Mouse (Mus musculus) forebrain, embryonic 14.5 days (tissue): ENCODE data around the gene Fahd1. TPM values are rescaled to one million over a fixed set of nuclear protein-coding genes. Genes with fewer than 3 reads are reported as not detected.

Experiments used
- ATAC-seq: fragments of 200-750 bp; cut with Nextera tagmentation; 2 replicates; pipeline ENCODE4 v1.8.0; 2017; ENCODE audit warnings: mild to moderate bottlenecking, moderate library complexity
- DNase-seq: peaks from one replicate; pipeline ENCODE4 v3.0.0-alpha.2; 2015; ENCODE audit warnings: low spot score
- H3K27ac ChIP-seq: fragments of 300-500 bp; sonication (generic); 2 replicates; pipeline ENCODE4 v1.5.1; 2014; ENCODE audit warnings: low read depth, mild to moderate bottlenecking, control low read depth, low read length, moderate library complexity
- H3K27me3 ChIP-seq: fragments of 300-500 bp; sonication (generic); replicated peaks from 2 replicates; pipeline ENCODE4 v1.6.1; 2014; ENCODE audit warnings: low read length, control low read depth, mixed read lengths; ENCODE audit not compliant: control insufficient read depth, insufficient read depth
- H3K36me3 ChIP-seq: fragments of 300-500 bp; sonication (generic); 2 replicates; pipeline ENCODE4 v1.6.1; 2014; ENCODE audit warnings: low read length, control low read depth; ENCODE audit not compliant: control insufficient read depth, insufficient read depth
- H3K4me1 ChIP-seq: fragments of 300-500 bp; sonication (generic); 2 replicates; pipeline ENCODE4 v1.6.1; 2014; ENCODE audit warnings: antibody characterized with exemption, low read length, control low read depth; ENCODE audit not compliant: control insufficient read depth, insufficient read depth
- H3K4me2 ChIP-seq: fragments of 300-500 bp; sonication (generic); 2 replicates; pipeline ENCODE4 v1.6.1; 2014; ENCODE audit warnings: mild to moderate bottlenecking, control low read depth, low read length
- H3K4me3 ChIP-seq: fragments of 300-500 bp; sonication (generic); 2 replicates; pipeline ENCODE4 v1.5.1; 2014; ENCODE audit warnings: low read depth, low read length, control low read depth
- H3K9ac ChIP-seq: fragments of 300-500 bp; sonication (generic); 2 replicates; pipeline ENCODE4 v1.6.1; 2014; ENCODE audit warnings: mild to moderate bottlenecking, low read length, control low read depth, moderate library complexity
- H3K9me3 ChIP-seq: fragments of 300-500 bp; sonication (generic); replicated peaks from 2 replicates; pipeline ENCODE4 v1.6.1; 2016; ENCODE audit warnings: low read length, control low read depth, mixed read lengths; ENCODE audit not compliant: control insufficient read depth
- WGBS: fragments of 180-500 bp; shearing (Covaris S2); extraction: QIAGEN DNeasy Blood & Tissue Kit; methylation state at CpG from one replicate; pipeline ENCODE4 v1.1.7; 2014; 5-methylcytosine and 5-hydroxymethylcytosine counted together
- polyA plus RNA-seq: library from polyadenylated mRNA; unstranded; fragments of >200 nt; fragmentation: Nextera tagmentation; extraction: Ambion mirVana; gene quantifications from 2 replicates; pipeline ENCODE4 v1.2.1, GENCODE M21; 2014

Fahd1 gene
- polyA plus RNA-seq, 1 experiment from 2014 or later: 19.2 TPM

- H3K9me3 ChIP-seq: no peaks in the 10 kb centered on the region
- no peak overlapping the region for H3K9ac ChIP-seq
- no peak overlapping the region for H3K4me2 ChIP-seq
- H3K27ac ChIP-seq: no peak overlapping the region
- no peak overlapping the region for H3K4me3 ChIP-seq
- no peaks in the 10 kb centered on the region for H3K27me3 ChIP-seq
- ATAC-seq (no peak), DNase-seq (no peak)
- 72% methylated on average over 5 of the region's 5 CpGs for WGBS
- no peaks in the 10 kb centered on the region for H3K36me3 ChIP-seq
- no peaks in the 10 kb centered on the region for H3K4me1 ChIP-seq
These were observed 9.8 kb downstream of the Fahd1 start for GRCm38 (mm10) chr17:24840341-24840740.

GRCm38 (mm10) chr17:24839842-24840241 lies 10.3 kb downstream of the Fahd1 start, which contains the start of gene Hagh:
Gene Hagh, plus strand, starts transcription at chr17:24840143.
- Histone ChIP-seq H3K27ac (no peak within 1 kb of the TSS), H3K9me3 (no peaks in the 10 kb centered on the region), H3K4me2 (no peak within 1 kb of the TSS), H3K36me3 (no peaks in the 10 kb centered on the region), H3K4me1 (no peaks in the 10 kb centered on the region), H3K9ac (no peak within 1 kb of the TSS), H3K27me3 (no peaks in the 10 kb centered on the region), H3K4me3 (no peak within 1 kb of the TSS)
- ATAC-seq (no peak), DNase-seq (no peak)
- WGBS: 70% methylated on average over 8 of the region's 8 CpGs

- no peak for ATAC-seq
- no peaks in the 10 kb centered on the region for H3K4me1 ChIP-seq
- no peak overlapping the region for H3K9ac ChIP-seq
- WGBS: 60% methylated on average over 3 of the region's 3 CpGs
- DNase-seq: no peak
- no peaks in the 10 kb centered on the region for H3K27me3 ChIP-seq
- H3K4me3 ChIP-seq: no peak overlapping the region
- no peak overlapping the region for H3K4me2 ChIP-seq
- no peak overlapping the region for H3K27ac ChIP-seq
- no peaks in the 10 kb centered on the region for H3K36me3 ChIP-seq
- no peaks in the 10 kb centered on the region for H3K9me3 ChIP-seq
These were observed 28.5 kb downstream of the Fahd1 start for GRCm38 (mm10) chr17:24821351-24822280.

GRCm38 (mm10) chr17:24819469-24819868 lies 30.7 kb downstream of the Fahd1 start:
- H3K4me1 ChIP-seq: no peaks in the 10 kb centered on the region
- H3K36me3 ChIP-seq: no peaks in the 10 kb centered on the region
- H3K4me2 ChIP-seq: no peak overlapping the region
- no peak overlapping the region for H3K27ac ChIP-seq
- no peaks in the 10 kb centered on the region for H3K9me3 ChIP-seq
- no peak overlapping the region for H3K4me3 ChIP-seq
- ATAC-seq: no peak
- no peak overlapping the region for H3K9ac ChIP-seq
- no peaks in the 10 kb centered on the region for H3K27me3 ChIP-seq
- 65% methylated on average over 2 of the region's 2 CpGs for WGBS
- no peak for DNase-seq

- Histone ChIP-seq H3K27ac (no peak overlapping the region), H3K9me3 (no peaks in the 10 kb centered on the region), H3K9ac (no peak overlapping the region), H3K4me3 (no peak overlapping the region), H3K27me3 (no peaks in the 10 kb centered on the region), H3K4me2 (no peak overlapping the region), H3K36me3 (no peaks in the 10 kb centered on the region), H3K4me1 (no peaks in the 10 kb centered on the region)
- DNase-seq (no peak), ATAC-seq (no peak)
- 53% methylated on average over 6 of the region's 6 CpGs for WGBS
These were observed 32.0 kb downstream of the Fahd1 start for GRCm38 (mm10) chr17:24818172-24818571.

GRCm38 (mm10) chr17:24817503-24817902 lies 32.7 kb downstream of the Fahd1 start:
- DNase-seq: peak; percentile 33
- WGBS: 50% methylated on average over 1 of the region's 1 CpGs
- H3K4me3 ChIP-seq: no peak overlapping the region

GRCm38 (mm10) chr17:24815256-24815655 lies 34.9 kb downstream of the Fahd1 start:
- Histone ChIP-seq H3K9me3 (no peaks in the 10 kb centered on the region), H3K4me3 (no peak overlapping the region), H3K4me2 (no peak overlapping the region), H3K27me3 (no peaks in the 10 kb centered on the region), H3K9ac (no peak overlapping the region), H3K4me1 (no peaks in the 10 kb centered on the region), H3K36me3 (no peaks in the 10 kb centered on the region), H3K27ac (no peak overlapping the region)
- DNase-seq: no peak
- no peak for ATAC-seq
- WGBS: 74% methylated on average over 5 of the region's 5 CpGs

More at GRCm38 (mm10) chr17:24817503-24817902, 32.7 kb downstream of the Fahd1 start:
- no peak overlapping the region for H3K9ac ChIP-seq
- H3K36me3 ChIP-seq: no peaks in the 10 kb centered on the region
- no peak overlapping the region for H3K4me2 ChIP-seq
- no peak for ATAC-seq
- no peaks in the 10 kb centered on the region for H3K27me3 ChIP-seq
- H3K4me1 ChIP-seq: no peaks in the 10 kb centered on the region
- no peaks in the 10 kb centered on the region for H3K9me3 ChIP-seq
- H3K27ac ChIP-seq: no peak overlapping the region

- WGBS: 42% methylated on average over 2 of the region's 2 CpGs
- DNase-seq (no peak), ATAC-seq (no peak)
- Histone ChIP-seq H3K4me3 (no peak overlapping the region), H3K27ac (no peak overlapping the region), H3K36me3 (no peaks in the 10 kb centered on the region), H3K27me3 (no peaks in the 10 kb centered on the region), H3K4me2 (no peak overlapping the region), H3K4me1 (no peaks in the 10 kb centered on the region), H3K9me3 (no peaks in the 10 kb centered on the region), H3K9ac (no peak overlapping the region)
These were observed 37.9 kb downstream of the Fahd1 start for GRCm38 (mm10) chr17:24812215-24812614.

- no peak for DNase-seq
- ATAC-seq: no peak
These were observed 39.0 kb downstream of the Fahd1 start for GRCm38 (mm10) chr17:24811211-24811610.

More at GRCm38 (mm10) chr17:24811211-24811610, 39.0 kb downstream of the Fahd1 start:
- H3K27ac ChIP-seq: no peak overlapping the region
- H3K4me2 ChIP-seq: no peak overlapping the region
- H3K4me3 ChIP-seq: no peak overlapping the region
- H3K27me3 ChIP-seq: no peaks in the 10 kb centered on the region
- WGBS: 79% methylated on average over 3 of the region's 3 CpGs
- H3K9me3 ChIP-seq: no peaks in the 10 kb centered on the region
- H3K9ac ChIP-seq: no peak overlapping the region
- H3K4me1 ChIP-seq: no peaks in the 10 kb centered on the region
- H3K36me3 ChIP-seq: no peaks in the 10 kb centered on the region
